Mouse (Mus musculus): ENCODE measurements at regions not wholly inside any gene's neighbourhood (a gene's known extent, or its start where the extent isn't known, plus 50 kb on each side); places are given as distances from the start of the nearest gene placed in this dataset.
A peak's percentile ranks its signal among the peaks of the same experiment; 100 is the strongest.

DNA sequence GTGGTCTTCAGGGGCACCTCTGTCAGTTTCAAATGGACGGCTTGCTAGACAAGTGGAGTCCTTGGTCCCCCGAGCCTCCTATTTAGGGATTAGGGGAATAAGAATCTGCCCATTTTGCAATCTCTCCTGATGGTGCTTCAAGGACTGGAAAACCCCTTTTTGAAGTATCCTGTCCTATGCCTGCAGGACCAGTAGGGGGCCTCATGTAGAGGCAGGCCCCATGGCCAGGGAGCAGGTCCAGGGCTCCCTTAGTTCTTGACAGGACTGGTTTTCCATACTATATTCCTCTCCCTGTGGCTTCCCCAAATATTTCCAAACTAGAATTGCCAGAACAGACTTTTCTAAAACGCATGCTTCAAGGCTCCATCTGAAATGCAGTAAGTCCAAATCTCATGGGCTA is 332.6 kb downstream of the Fut8 start:
- Histone ChIP-seq H3K9me3 (replicated peaks; ENCODE audit: control insufficient read depth, insufficient read depth, low read length, poor library complexity, severe bottlenecking) (no peaks in the 10 kb centered on the region), H3K36me3 (ENCODE audit: control insufficient read depth, insufficient read depth, low read length, poor library complexity, severe bottlenecking) (no peaks in the 10 kb centered on the region), H3K27me3 (ENCODE audit: control insufficient read depth, insufficient read depth, low read length, poor library complexity, severe bottlenecking) (no peaks in the 10 kb centered on the region), H3K4me1 (ENCODE audit: control insufficient read depth, insufficient read depth, low read length) (no peaks in the 10 kb centered on the region), H3K9ac (ENCODE audit: low read depth, poor library complexity, severe bottlenecking) (no peak overlapping the region), H3K4me3 (ENCODE audit: low read depth, low read length) (no peak overlapping the region), H3K27ac (ENCODE audit: insufficient read depth, low read length) (no peak overlapping the region)
- TF ChIP-seq POLR2A (IDR thresholded peaks at IDR 0.05; ENCODE audit: insufficient read depth, low read length) (no peak), CTCF (IDR thresholded peaks at IDR 0.05; ENCODE audit: low read depth, low read length) (peak; percentile 9)

DNA sequence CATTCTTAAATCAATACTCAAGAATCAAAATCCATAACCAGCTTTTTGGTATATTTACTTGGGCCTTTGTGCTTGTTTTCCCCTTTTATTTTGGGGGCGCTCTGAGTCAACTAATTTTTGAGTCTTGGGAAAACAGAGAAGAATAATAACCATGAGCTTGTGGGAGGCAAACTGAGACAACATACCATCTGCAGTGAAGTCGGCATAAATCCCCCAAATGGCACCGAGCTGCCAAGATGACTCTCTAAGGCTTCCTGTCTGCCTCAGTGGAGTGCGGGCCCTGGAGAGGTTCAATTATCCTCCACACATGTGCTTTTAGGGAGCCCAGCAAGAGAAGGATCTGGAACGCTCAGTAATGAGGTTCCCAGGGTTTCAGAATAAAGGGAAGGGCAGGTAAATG is 333.1 kb downstream of the Fut8 start:
- TF ChIP-seq CTCF (IDR thresholded peaks at IDR 0.05; ENCODE audit: low read depth, low read length) (no peak), EP300 (IDR thresholded peaks at IDR 0.05; ENCODE audit: insufficient read depth, low read depth, low read length) (no peak), POLR2A (IDR thresholded peaks at IDR 0.05; ENCODE audit: insufficient read depth, low read length) (no peak)
- H3K4me3 ChIP-seq (ENCODE audit: low read depth, low read length): no peak overlapping the region
- H3K27me3 ChIP-seq (ENCODE audit: control insufficient read depth, insufficient read depth, low read length, poor library complexity, severe bottlenecking): no peaks in the 10 kb centered on the region
- H3K36me3 ChIP-seq (ENCODE audit: control insufficient read depth, insufficient read depth, low read length, poor library complexity, severe bottlenecking): no peaks in the 10 kb centered on the region
- H3K9me3 ChIP-seq (replicated peaks; ENCODE audit: control insufficient read depth, insufficient read depth, low read length, poor library complexity, severe bottlenecking): no peaks in the 10 kb centered on the region
- no peak overlapping the region for H3K27ac ChIP-seq (ENCODE audit: insufficient read depth, low read length)
- no peaks in the 10 kb centered on the region for H3K4me1 ChIP-seq (ENCODE audit: control insufficient read depth, insufficient read depth, low read length)
- no peak overlapping the region for H3K9ac ChIP-seq (ENCODE audit: low read depth, poor library complexity, severe bottlenecking)

DNA sequence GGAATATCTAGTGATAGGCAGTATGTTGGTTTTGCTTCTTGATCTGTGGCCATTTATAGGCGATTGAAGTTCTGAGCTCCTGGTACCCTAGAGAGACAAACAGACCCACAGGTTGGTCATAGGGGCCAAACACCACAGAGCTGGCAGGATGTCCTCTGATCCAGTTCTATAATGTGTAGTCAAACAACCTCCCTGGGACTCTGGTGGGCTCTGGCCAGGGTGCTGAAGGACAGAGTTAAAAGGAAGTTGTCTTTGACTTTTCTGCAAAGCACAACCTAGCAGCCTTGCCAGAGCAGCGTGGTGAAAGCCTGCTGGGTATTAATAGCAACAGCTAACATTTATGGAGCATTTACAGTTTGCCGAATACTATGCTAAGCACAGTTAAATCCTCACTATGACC is 337.1 kb downstream of the Fut8 start:
- Histone ChIP-seq H3K9ac (ENCODE audit: low read depth, poor library complexity, severe bottlenecking) (no peak overlapping the region), H3K9me3 (replicated peaks; ENCODE audit: control insufficient read depth, insufficient read depth, low read length, poor library complexity, severe bottlenecking) (no peaks in the 10 kb centered on the region), H3K4me1 (ENCODE audit: control insufficient read depth, insufficient read depth, low read length) (no peaks in the 10 kb centered on the region), H3K36me3 (ENCODE audit: control insufficient read depth, insufficient read depth, low read length, poor library complexity, severe bottlenecking) (no peaks in the 10 kb centered on the region), H3K27ac (ENCODE audit: insufficient read depth, low read length) (no peak overlapping the region), H3K4me3 (ENCODE audit: low read depth, low read length) (no peak overlapping the region), H3K27me3 (ENCODE audit: control insufficient read depth, insufficient read depth, low read length, poor library complexity, severe bottlenecking) (no peaks in the 10 kb centered on the region)
- TF ChIP-seq EP300 (IDR thresholded peaks at IDR 0.05; ENCODE audit: insufficient read depth, low read depth, low read length): no peak
- TF ChIP-seq POLR2A (IDR thresholded peaks at IDR 0.05; ENCODE audit: insufficient read depth, low read length): no peak
- TF ChIP-seq CTCF (IDR thresholded peaks at IDR 0.05; ENCODE audit: low read depth, low read length): no peak

DNA sequence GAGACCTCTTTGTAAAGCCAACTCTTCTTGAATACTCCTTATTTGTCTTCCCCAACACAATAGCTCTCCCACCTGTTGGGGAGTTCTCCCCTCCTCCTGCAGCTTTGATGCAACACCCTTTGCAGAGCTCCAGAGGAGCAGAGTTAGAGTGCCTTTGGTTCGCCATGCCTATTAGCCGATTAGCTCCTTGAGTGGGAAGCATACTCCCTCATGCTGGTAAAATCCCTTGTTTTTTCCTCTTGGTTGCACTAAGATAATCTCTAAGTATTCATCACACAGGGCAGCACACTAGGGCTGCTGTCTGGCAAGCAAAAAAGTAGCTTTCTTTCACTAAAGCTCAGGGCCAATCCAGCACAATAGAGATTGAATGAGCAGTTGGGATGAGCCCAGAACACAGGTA is 350.4 kb downstream of the Fut8 start:
- Histone ChIP-seq H3K9ac (ENCODE audit: low read depth, poor library complexity, severe bottlenecking) (no peak overlapping the region), H3K36me3 (ENCODE audit: control insufficient read depth, insufficient read depth, low read length, poor library complexity, severe bottlenecking) (no peaks in the 10 kb centered on the region), H3K4me3 (ENCODE audit: low read depth, low read length) (no peak overlapping the region), H3K27ac (ENCODE audit: insufficient read depth, low read length) (no peak overlapping the region), H3K9me3 (replicated peaks; ENCODE audit: control insufficient read depth, insufficient read depth, low read length, poor library complexity, severe bottlenecking) (no peaks in the 10 kb centered on the region), H3K27me3 (ENCODE audit: control insufficient read depth, insufficient read depth, low read length, poor library complexity, severe bottlenecking) (no peaks in the 10 kb centered on the region), H3K4me1 (ENCODE audit: control insufficient read depth, insufficient read depth, low read length) (no peaks in the 10 kb centered on the region)
- TF ChIP-seq EP300 (IDR thresholded peaks at IDR 0.05; ENCODE audit: insufficient read depth, low read depth, low read length) (no peak), POLR2A (IDR thresholded peaks at IDR 0.05; ENCODE audit: insufficient read depth, low read length) (no peak), CTCF (IDR thresholded peaks at IDR 0.05; ENCODE audit: low read depth, low read length) (no peak)

DNA sequence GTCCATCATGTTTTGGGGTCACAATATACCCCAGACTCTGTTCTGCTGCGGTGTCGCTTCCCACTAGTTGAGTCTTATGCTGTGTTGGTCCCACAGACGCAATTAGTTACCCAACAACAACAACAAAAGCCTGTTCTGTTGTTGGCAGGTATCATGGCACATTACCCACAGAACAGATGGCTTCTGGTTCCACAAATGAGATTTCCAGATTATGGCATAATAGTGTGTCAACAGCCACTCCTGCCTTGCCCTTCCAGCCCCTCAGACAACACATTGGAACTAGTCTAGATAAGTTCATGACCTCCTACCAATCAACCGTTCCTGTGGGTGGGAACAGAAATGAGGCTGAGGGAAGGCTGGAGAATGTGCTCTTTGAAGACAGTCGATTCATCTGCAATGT is 351.5 kb downstream of the Fut8 start:
- Histone ChIP-seq H3K9ac (ENCODE audit: low read depth, poor library complexity, severe bottlenecking) (no peak overlapping the region), H3K9me3 (replicated peaks; ENCODE audit: control insufficient read depth, insufficient read depth, low read length, poor library complexity, severe bottlenecking) (no peaks in the 10 kb centered on the region), H3K4me3 (ENCODE audit: low read depth, low read length) (no peak overlapping the region), H3K4me1 (ENCODE audit: control insufficient read depth, insufficient read depth, low read length) (no peaks in the 10 kb centered on the region), H3K27me3 (ENCODE audit: control insufficient read depth, insufficient read depth, low read length, poor library complexity, severe bottlenecking) (no peaks in the 10 kb centered on the region), H3K27ac (ENCODE audit: insufficient read depth, low read length) (no peak overlapping the region), H3K36me3 (ENCODE audit: control insufficient read depth, insufficient read depth, low read length, poor library complexity, severe bottlenecking) (no peaks in the 10 kb centered on the region)
- no peak for TF ChIP-seq EP300 (IDR thresholded peaks at IDR 0.05; ENCODE audit: insufficient read depth, low read depth, low read length)
- no peak for TF ChIP-seq CTCF (IDR thresholded peaks at IDR 0.05; ENCODE audit: low read depth, low read length)
- no peak for TF ChIP-seq POLR2A (IDR thresholded peaks at IDR 0.05; ENCODE audit: insufficient read depth, low read length)

GRCm38 (mm10) chr12:77594092-77594491 is 356.2 kb downstream of the Fut8 start:
- Histone ChIP-seq H3K9ac (ENCODE audit: low read depth, poor library complexity, severe bottlenecking) (no peak overlapping the region), H3K9me3 (replicated peaks; ENCODE audit: control insufficient read depth, insufficient read depth, low read length, poor library complexity, severe bottlenecking) (no peaks in the 10 kb centered on the region), H3K27ac (ENCODE audit: insufficient read depth, low read length) (no peak overlapping the region), H3K36me3 (ENCODE audit: control insufficient read depth, insufficient read depth, low read length, poor library complexity, severe bottlenecking) (no peaks in the 10 kb centered on the region), H3K4me1 (ENCODE audit: control insufficient read depth, insufficient read depth, low read length) (no peaks in the 10 kb centered on the region), H3K27me3 (ENCODE audit: control insufficient read depth, insufficient read depth, low read length, poor library complexity, severe bottlenecking) (no peaks in the 10 kb centered on the region), H3K4me3 (ENCODE audit: low read depth, low read length) (no peak overlapping the region)
- TF ChIP-seq CTCF (IDR thresholded peaks at IDR 0.05; ENCODE audit: low read depth, low read length) (no peak), EP300 (IDR thresholded peaks at IDR 0.05; ENCODE audit: insufficient read depth, low read depth, low read length) (no peak), POLR2A (IDR thresholded peaks at IDR 0.05; ENCODE audit: insufficient read depth, low read length) (no peak)
